Mouse (Mus musculus) midbrain, embryonic 15.5 days (tissue): ENCODE data around the gene Tfe3. TPM values are rescaled to one million over a fixed set of nuclear protein-coding genes. Genes with fewer than 3 reads are reported as not detected.
"Not testable (repeated sequence)": the region's sequence is repeated elsewhere in the genome, so short reads cannot be mapped to it uniquely, and the experiment has no call there.

ENCODE experiments used
- ATAC-seq: fragments of 200-750 bp; cut with Nextera tagmentation; replicated peaks from 2 replicates; pipeline ENCODE4 v1.8.0; 2017; ENCODE audit warnings: moderate TSS enrichment
- H3K27ac ChIP-seq: fragments of 300-500 bp; sonication (generic); 2 replicates; pipeline ENCODE4 v1.5.1; 2015; ENCODE audit warnings: mild to moderate bottlenecking, inconsistent platforms
- H3K27me3 ChIP-seq: fragments of 300-500 bp; sonication (generic); replicated peaks from 2 replicates; pipeline ENCODE4 v1.6.1; 2015; ENCODE audit warnings: inconsistent platforms
- H3K36me3 ChIP-seq: fragments of 300-500 bp; sonication (generic); replicated peaks from 2 replicates; pipeline ENCODE4 v1.6.1; 2015; ENCODE audit warnings: inconsistent platforms
- H3K4me1 ChIP-seq: fragments of 300-500 bp; sonication (generic); 2 replicates; pipeline ENCODE4 v1.6.1; 2015; ENCODE audit warnings: inconsistent platforms
- H3K4me2 ChIP-seq: fragments of 300-500 bp; sonication (generic); 2 replicates; pipeline ENCODE4 v1.6.1; 2015; ENCODE audit warnings: inconsistent platforms, mild to moderate bottlenecking, moderate library complexity
- H3K4me3 ChIP-seq: fragments of 300-500 bp; sonication (generic); 2 replicates; pipeline ENCODE4 v1.5.1; 2015; ENCODE audit warnings: mild to moderate bottlenecking, inconsistent platforms
- H3K9ac ChIP-seq: fragments of 300-500 bp; sonication (generic); 2 replicates; pipeline ENCODE4 v1.6.1; 2015; ENCODE audit warnings: mild to moderate bottlenecking, inconsistent platforms
- H3K9me3 ChIP-seq: fragments of 300-500 bp; sonication (generic); 2 replicates; pipeline ENCODE4 v1.6.1; 2016; ENCODE audit warnings: inconsistent platforms
- WGBS: fragments of 180-500 bp; shearing (Covaris S2); methylation state at CpG from one replicate; pipeline ENCODE4 v1.1.7; 2015; ENCODE audit warnings: mixed read lengths; 5-methylcytosine and 5-hydroxymethylcytosine counted together
- polyA plus RNA-seq: library from polyadenylated mRNA; unstranded; fragments of >200 nt; fragmentation: Nextera tagmentation; extraction: Ambion mirVana; gene quantifications from 2 replicates; pipeline ENCODE4 v1.2.1, GENCODE M21; 2015

Gene Tfe3
- polyA plus RNA-seq: 26.3 and 26.6 TPM in 2 replicates

GRCm38 (mm10) chrX:7762137-7762920, at the start of gene Tfe3:
Gene Tfe3, plus strand, starts transcription at chrX:7762560.
- WGBS: 26% methylated on average over 38 of the region's 38 CpGs

GRCm38 (mm10) chrX:7713764-7714134, 48.6 kb upstream of the Tfe3 start:
- H3K9me3 ChIP-seq, H3K36me3 ChIP-seq, H3K4me1 ChIP-seq, ATAC-seq, H3K27me3 ChIP-seq: not testable (repeated sequence)
- Histone ChIP-seq H3K4me3 (peak overlapping the region; percentile 33), H3K4me2 (peak overlapping the region; percentile 49), H3K9ac (peak overlapping the region; percentile 31; the same call in 1 of the 2 replicates), H3K27ac (peak overlapping the region; percentile 55; the same call in 1 of the 2 replicates)
- 43% methylated on average over 6 of the region's 12 CpGs for WGBS

More at GRCm38 (mm10) chrX:7762137-7762920, at the start of gene Tfe3:
- Histone ChIP-seq H3K9ac (peak within 1 kb of the TSS; percentile 58), H3K27ac (peak within 1 kb of the TSS; percentile 65), H3K4me3 (peak within 1 kb of the TSS; percentile 67), H3K9me3 (no peaks in the 10 kb centered on the region), H3K36me3 (no peaks in the 10 kb centered on the region), H3K27me3 (no peaks in the 10 kb centered on the region), H3K4me2 (peak within 1 kb of the TSS; percentile 63), H3K4me1 (peaks cover 22% of the 10 kb centered on the region)
- peak; percentile 97 for ATAC-seq

- ATAC-seq: peak; percentile 98
- WGBS: 19% methylated on average over 44 of the region's 60 CpGs
Observed at GRCm38 (mm10) chrX:7714135-7714899, 48.0 kb upstream of the Tfe3 start, which contains the start of gene Wdr45. Gene Wdr45, plus strand, starts transcription at chrX:7714333.

GRCm38 (mm10) chrX:7716058-7716457, 46.3 kb upstream of the Tfe3 start:
- H3K4me3 ChIP-seq, H3K4me2 ChIP-seq, H3K9ac ChIP-seq, H3K36me3 ChIP-seq, H3K27me3 ChIP-seq, H3K9me3 ChIP-seq, ATAC-seq, H3K4me1 ChIP-seq, H3K27ac ChIP-seq: not testable (repeated sequence)
- WGBS: 30% methylated on average over 1 of the region's 1 CpGs

More at GRCm38 (mm10) chrX:7714135-7714899, 48.0 kb upstream of the Tfe3 start, which contains the start of gene Wdr45:
- not testable (repeated sequence) for H3K9me3 ChIP-seq, H3K27me3 ChIP-seq, H3K36me3 ChIP-seq, H3K4me1 ChIP-seq
- H3K4me2 ChIP-seq: peak within 1 kb of the TSS; percentile 49
- peak within 1 kb of the TSS; percentile 31; the same call in 1 of the 2 replicates for H3K9ac ChIP-seq
- peak within 1 kb of the TSS; percentile 33 for H3K4me3 ChIP-seq
- peak within 1 kb of the TSS; percentile 55; the same call in 1 of the 2 replicates for H3K27ac ChIP-seq

GRCm38 (mm10) chrX:7721514-7722281, 40.7 kb upstream of the Tfe3 start, which contains the start of gene Gm45208:
Gene Gm45208, plus strand, starts transcription at chrX:7722245.
- WGBS: 23% methylated on average over 22 of the region's 22 CpGs
- peaks cover 9% of the 10 kb centered on the region for H3K4me1 ChIP-seq
- H3K27me3 ChIP-seq: no peaks in the 10 kb centered on the region

GRCm38 (mm10) chrX:7722282-7722611, 40.1 kb upstream of the Tfe3 start:
- peaks cover 9% of the 10 kb centered on the region for H3K4me1 ChIP-seq
- ATAC-seq: no peak; the same call in 1 of the 2 replicates
- peak overlapping the region; percentile 63 for H3K4me2 ChIP-seq
- no peaks in the 10 kb centered on the region for H3K36me3 ChIP-seq
- H3K4me3 ChIP-seq: peak overlapping the region; percentile 55
- no peaks in the 10 kb centered on the region for H3K9me3 ChIP-seq
- H3K27ac ChIP-seq: peak overlapping the region; percentile 94; the same call in 1 of the 2 replicates
- peak overlapping the region; percentile 55 for H3K9ac ChIP-seq
- H3K27me3 ChIP-seq: no peaks in the 10 kb centered on the region
- WGBS: 22% methylated on average over 11 of the region's 11 CpGs

More at GRCm38 (mm10) chrX:7721514-7722281, 40.7 kb upstream of the Tfe3 start, which contains the start of gene Gm45208:
- H3K9me3 ChIP-seq: no peaks in the 10 kb centered on the region
- H3K27ac ChIP-seq: peak within 1 kb of the TSS; percentile 94
- peak within 1 kb of the TSS; percentile 55 for H3K9ac ChIP-seq
- peak within 1 kb of the TSS; percentile 63 for H3K4me2 ChIP-seq
- no peaks in the 10 kb centered on the region for H3K36me3 ChIP-seq
- peak; percentile 95 for ATAC-seq
- peak within 1 kb of the TSS; percentile 55 for H3K4me3 ChIP-seq

GRCm38 (mm10) chrX:7722691-7723090, 39.7 kb upstream of the Tfe3 start:
- peaks cover 9% of the 10 kb centered on the region for H3K4me1 ChIP-seq
- WGBS: 32% methylated on average over 4 of the region's 4 CpGs
- no peaks in the 10 kb centered on the region for H3K27me3 ChIP-seq

GRCm38 (mm10) chrX:7724135-7724534, 38.2 kb upstream of the Tfe3 start:
- no peak overlapping the region for H3K27ac ChIP-seq
- H3K4me3 ChIP-seq: no peak overlapping the region
- H3K9me3 ChIP-seq: no peaks in the 10 kb centered on the region
- H3K9ac ChIP-seq: no peak overlapping the region
- no peak overlapping the region for H3K4me2 ChIP-seq
- no peak for ATAC-seq
- no peaks in the 10 kb centered on the region for H3K27me3 ChIP-seq
- WGBS: 80% methylated on average over 7 of the region's 7 CpGs
- no peaks in the 10 kb centered on the region for H3K36me3 ChIP-seq
- peaks cover 12% of the 10 kb centered on the region for H3K4me1 ChIP-seq

More at GRCm38 (mm10) chrX:7722691-7723090, 39.7 kb upstream of the Tfe3 start:
- no peak for ATAC-seq
- Histone ChIP-seq H3K27ac (no peak overlapping the region), H3K9me3 (no peaks in the 10 kb centered on the region), H3K36me3 (no peaks in the 10 kb centered on the region), H3K9ac (peak overlapping the region; percentile 55), H3K4me2 (peak overlapping the region; percentile 63), H3K4me3 (peak overlapping the region; percentile 55)

GRCm38 (mm10) chrX:7725841-7726240, 36.5 kb upstream of the Tfe3 start:
- ATAC-seq: no peak
- 82% methylated on average over 12 of the region's 12 CpGs for WGBS
- no peaks in the 10 kb centered on the region for H3K36me3 ChIP-seq
- no peaks in the 10 kb centered on the region for H3K27me3 ChIP-seq
- H3K9me3 ChIP-seq: no peaks in the 10 kb centered on the region
- no peak overlapping the region for H3K9ac ChIP-seq
- no peak overlapping the region for H3K4me2 ChIP-seq
- H3K4me3 ChIP-seq: no peak overlapping the region
- H3K27ac ChIP-seq: no peak overlapping the region
- H3K4me1 ChIP-seq: peaks cover 20% of the 10 kb centered on the region

GRCm38 (mm10) chrX:7727176-7727575, 35.2 kb upstream of the Tfe3 start:
- Histone ChIP-seq H3K9me3 (no peaks in the 10 kb centered on the region), H3K4me1 (peaks cover 17% of the 10 kb centered on the region), H3K4me2 (no peak overlapping the region), H3K9ac (no peak overlapping the region), H3K27me3 (no peaks in the 10 kb centered on the region), H3K36me3 (no peaks in the 10 kb centered on the region), H3K4me3 (no peak overlapping the region), H3K27ac (no peak overlapping the region)
- no peak for ATAC-seq
- 92% methylated on average over 13 of the region's 13 CpGs for WGBS

- Histone ChIP-seq H3K4me3 (peak within 1 kb of the TSS; percentile 51), H3K9me3 (no peaks in the 10 kb centered on the region), H3K36me3 (no peaks in the 10 kb centered on the region), H3K9ac (peak within 1 kb of the TSS; percentile 53), H3K27ac (peak within 1 kb of the TSS; percentile 83), H3K27me3 (no peaks in the 10 kb centered on the region), H3K4me1 (peaks cover 11% of the 10 kb centered on the region), H3K4me2 (peak within 1 kb of the TSS; percentile 55)
- WGBS: 19% methylated on average over 42 of the region's 42 CpGs
- ATAC-seq: peak; percentile 95
Observed at GRCm38 (mm10) chrX:7728215-7728921, 34.0 kb upstream of the Tfe3 start, which contains the start of gene Praf2. Gene Praf2, plus strand, starts transcription at chrX:7728439.
